Mouse (Mus musculus) urinary bladder, postnatal 4 days (tissue): ENCODE data around the gene Arl14.

Source experiments
- DNase-seq, 2 experiments: peaks; one replicate each; pipeline ENCODE4 v3.0.0; 2021 to 2022; ENCODE audit warnings: low spot score in 2 of 2

Gene Arl14

GRCm38 (mm10) chr3:69271812-69272211 is 49.6 kb downstream of the Arl14 start:
- no peak for DNase-seq
